Mouse (Mus musculus): ENCODE measurements around the gene Arrdc5. TPM values are rescaled to one million over a fixed set of nuclear protein-coding genes. Genes with fewer than 3 reads are reported as not detected.
A peak's percentile ranks its signal among the peaks of the same experiment; 100 is the strongest.
"Not testable (repeated sequence)": the region's sequence is repeated elsewhere in the genome, so short reads cannot be mapped to it uniquely, and the experiment has no call there.

The Arrdc5 gene
- polyA plus RNA-seq, 1 experiment from 2014 or later, result not detected

- H3K4me3 ChIP-seq, result no peak overlapping the region
- peaks cover 24% of the 10 kb centered on the region for H3K4me1 ChIP-seq
- no peak overlapping the region for H3K4me2 ChIP-seq (replicated peaks)
Observed at GRCm38 (mm10) chr17:56259301-56260037, 40.6 kb downstream of the Arrdc5 start.

GRCm38 (mm10) chr17:56258812-56259211, 41.3 kb downstream of the Arrdc5 start:
- WGBS, result 61% methylated on average over 2 of the region's 2 CpGs
- not testable (repeated sequence) for H3K27ac ChIP-seq; H3K4me3 ChIP-seq; ATAC-seq (ENCODE audit: insufficient number of reproducible peaks, insufficient read depth, low FRiP score, low TSS enrichment); H3K9me3 ChIP-seq; H3K27me3 ChIP-seq
- Histone ChIP-seq H3K9ac (0 out of 2 replicates have a peak overlapping the region, but pooled peaks have one; percentile 34), H3K36me3 (peaks cover 47% of the 10 kb centered on the region), H3K4me2 (replicated peaks) (peak overlapping the region; percentile 99; the same call in 1 of the 2 replicates), H3K4me1 (peaks cover 24% of the 10 kb centered on the region)

More at GRCm38 (mm10) chr17:56259301-56260037, 40.6 kb downstream of the Arrdc5 start:
- ATAC-seq (ENCODE audit: insufficient number of reproducible peaks, insufficient read depth, low FRiP score, low TSS enrichment), result no peak
- 86% methylated on average over 10 of the region's 10 CpGs for WGBS
- Histone ChIP-seq H3K9ac (0 out of 2 replicates have a peak overlapping the region, but pooled peaks have one; percentile 34), H3K27ac (no peak overlapping the region), H3K36me3 (peaks cover 47% of the 10 kb centered on the region), H3K27me3 (no peaks in the 10 kb centered on the region), H3K9me3 (no peaks in the 10 kb centered on the region)

GRCm38 (mm10) chr17:56258269-56258668, 41.8 kb downstream of the Arrdc5 start:
- H3K36me3 ChIP-seq, result peaks cover 47% of the 10 kb centered on the region
- H3K27ac ChIP-seq; H3K27me3 ChIP-seq; H3K4me3 ChIP-seq; H3K9me3 ChIP-seq; ATAC-seq (ENCODE audit: insufficient number of reproducible peaks, insufficient read depth, low FRiP score, low TSS enrichment); H3K9ac ChIP-seq: not testable (repeated sequence)
- peak overlapping the region; percentile 99 for H3K4me2 ChIP-seq (replicated peaks)
- H3K4me1 ChIP-seq, result peaks cover 24% of the 10 kb centered on the region
- WGBS, result 91% methylated on average over 19 of the region's 19 CpGs

- 9% methylated on average over 58 of the region's 58 CpGs for WGBS
- Histone ChIP-seq H3K27me3 (no peaks in the 10 kb centered on the region), H3K4me2 (replicated peaks) (peak overlapping the region; percentile 99), H3K4me1 (peaks cover 24% of the 10 kb centered on the region), H3K9ac (peak overlapping the region; percentile 65), H3K36me3 (peaks cover 41% of the 10 kb centered on the region), H3K9me3 (no peaks in the 10 kb centered on the region), H3K4me3 (peak overlapping the region; percentile 72), H3K27ac (no peak overlapping the region)
- ATAC-seq (ENCODE audit: insufficient number of reproducible peaks, insufficient read depth, low FRiP score, low TSS enrichment), result no peak
Observed at GRCm38 (mm10) chr17:56257181-56257894, 42.7 kb downstream of the Arrdc5 start.

GRCm38 (mm10) chr17:56256239-56256881, 43.7 kb downstream of the Arrdc5 start, which contains the start of gene Fem1a:
Gene Fem1a, plus strand, starts transcription at chr17:56256810.
- Histone ChIP-seq H3K4me3 (peak within 1 kb of the TSS; percentile 72), H3K27ac (peak within 1 kb of the TSS; percentile 74), H3K9ac (peak within 1 kb of the TSS; percentile 65), H3K4me2 (replicated peaks) (peak within 1 kb of the TSS; percentile 99), H3K36me3 (peaks cover 31% of the 10 kb centered on the region), H3K27me3 (no peaks in the 10 kb centered on the region), H3K4me1 (peaks cover 26% of the 10 kb centered on the region), H3K9me3 (no peaks in the 10 kb centered on the region)
- peak; percentile 85 for ATAC-seq (ENCODE audit: insufficient number of reproducible peaks, insufficient read depth, low FRiP score, low TSS enrichment)
- under 1% methylated on average over 28 of the region's 28 CpGs for WGBS

GRCm38 (mm10) chr17:56255863-56256238, 44.2 kb downstream of the Arrdc5 start:
- Histone ChIP-seq H3K27me3 (no peaks in the 10 kb centered on the region), H3K9ac (peak overlapping the region; percentile 24; the same call in 1 of the 2 replicates), H3K4me3 (peak overlapping the region; percentile 72), H3K4me2 (replicated peaks) (peak overlapping the region; percentile 51), H3K27ac (peak overlapping the region; percentile 74), H3K36me3 (peaks cover 26% of the 10 kb centered on the region), H3K9me3 (no peaks in the 10 kb centered on the region), H3K4me1 (peaks cover 28% of the 10 kb centered on the region)
- under 1% methylated on average over 32 of the region's 32 CpGs for WGBS
- peak; percentile 90 for ATAC-seq (ENCODE audit: insufficient number of reproducible peaks, insufficient read depth, low FRiP score, low TSS enrichment)

- ATAC-seq (ENCODE audit: insufficient number of reproducible peaks, insufficient read depth, low FRiP score, low TSS enrichment), result peak; percentile 6; the same call in 1 of the 2 replicates
- H3K27me3 ChIP-seq, result no peaks in the 10 kb centered on the region
- peaks cover 22% of the 10 kb centered on the region for H3K36me3 ChIP-seq
- H3K27ac ChIP-seq, result peak overlapping the region; percentile 56; the same call in 1 of the 2 replicates
- H3K9ac ChIP-seq, result no peak overlapping the region
- 14% methylated on average over 9 of the region's 9 CpGs for WGBS
- H3K9me3 ChIP-seq, result no peaks in the 10 kb centered on the region
- H3K4me1 ChIP-seq, result peaks cover 30% of the 10 kb centered on the region
- H3K4me2 ChIP-seq (replicated peaks), result peak overlapping the region; percentile 51
- H3K4me3 ChIP-seq, result peak overlapping the region; percentile 72; the same call in 1 of the 2 replicates
Observed at GRCm38 (mm10) chr17:56255429-56255828, 44.7 kb downstream of the Arrdc5 start.

GRCm38 (mm10) chr17:56254695-56255094, 45.4 kb downstream of the Arrdc5 start:
- no peak overlapping the region for H3K4me2 ChIP-seq (replicated peaks)
- H3K4me3 ChIP-seq, result no peak overlapping the region
- H3K9me3 ChIP-seq, result no peaks in the 10 kb centered on the region
- no peaks in the 10 kb centered on the region for H3K27me3 ChIP-seq
- H3K36me3 ChIP-seq, result peaks cover 16% of the 10 kb centered on the region
- 78% methylated on average over 4 of the region's 4 CpGs for WGBS
- H3K9ac ChIP-seq, result no peak overlapping the region
- ATAC-seq (ENCODE audit: insufficient number of reproducible peaks, insufficient read depth, low FRiP score, low TSS enrichment), result no peak
- no peak overlapping the region for H3K27ac ChIP-seq
- peaks cover 27% of the 10 kb centered on the region for H3K4me1 ChIP-seq

- Histone ChIP-seq H3K4me2 (replicated peaks) (0 out of 2 replicates have a peak overlapping the region, but pooled peaks have one; percentile 6), H3K9ac (no peak overlapping the region), H3K4me1 (peaks cover 9% of the 10 kb centered on the region; the same call in 1 of the 2 replicates), H3K36me3 (no peaks in the 10 kb centered on the region), H3K9me3 (no peaks in the 10 kb centered on the region), H3K27me3 (no peaks in the 10 kb centered on the region), H3K27ac (no peak overlapping the region), H3K4me3 (no peak overlapping the region)
- no peak for ATAC-seq (ENCODE audit: insufficient number of reproducible peaks, insufficient read depth, low FRiP score, low TSS enrichment)
- WGBS, result 25% methylated on average over 6 of the region's 6 CpGs
Observed at GRCm38 (mm10) chr17:56251136-56251829, 48.8 kb downstream of the Arrdc5 start.

GRCm38 (mm10) chr17:56245608-56246007, 54.5 kb downstream of the Arrdc5 start:
- H3K27me3 ChIP-seq, result peaks cover 11% of the 10 kb centered on the region
- H3K9me3 ChIP-seq, result no peaks in the 10 kb centered on the region
- no peaks in the 10 kb centered on the region for H3K36me3 ChIP-seq
- no peak overlapping the region for H3K4me2 ChIP-seq (replicated peaks)
- 54% methylated on average over 7 of the region's 7 CpGs for WGBS
- no peak overlapping the region for H3K27ac ChIP-seq
- no peak overlapping the region for H3K9ac ChIP-seq
- H3K4me3 ChIP-seq, result no peak overlapping the region
- no peaks in the 10 kb centered on the region for H3K4me1 ChIP-seq
- no peak for ATAC-seq (ENCODE audit: insufficient number of reproducible peaks, insufficient read depth, low FRiP score, low TSS enrichment)
